Mouse (Mus musculus) skeletal muscle tissue, postnatal 0 days (tissue): Measurements from ENCODE around the gene Dlg5. TPM values are rescaled to one million over a fixed set of nuclear protein-coding genes. Genes with fewer than 3 reads are reported as not detected.

Experiments
- microRNA-seq, 2 experiments: library from miRNA; unstranded; fragments of <30 nt; microRNA quantifications; one replicate each; pipeline ENCODE4; 2016
- polyA plus RNA-seq: library from polyadenylated mRNA; unstranded; fragments of >200 nt; fragmentation: Nextera tagmentation; extraction: Ambion mirVana; gene quantifications from 2 replicates; pipeline ENCODE4 v1.2.1, GENCODE M21; 2015

Gene Dlg5
- polyA plus RNA-seq = 3.5 and 4.1 TPM in 2 replicates

GRCm38 (mm10) chr14:24245177-24246081 is at the start of gene Dlg5:
Gene Dlg5, minus strand, starts transcription at chr14:24245920.

GRCm38 (mm10) chr14:24292914-24293313 is 47.2 kb upstream of the Dlg5 start, which contains the start of gene E330034G19Rik:
Gene E330034G19Rik, plus strand, starts transcription at chr14:24293214.

Small RNAs within 50 kb of the gene (microRNA-seq; reads per million reads assigned to microRNA genes)
- 0 reads per million in 2 experiments for gene Mir7210

Other genes starting within 250 kb of the Dlg5 start
- 7.5 and 8.2 TPM in 2 replicates for gene Kcnma1, start 231.4 kb downstream of the Dlg5 start, polyA plus RNA-seq
- gene E330034G19Rik, start 47.3 kb upstream of the Dlg5 start, polyA plus RNA-seq = not detected in 2 replicates
- gene Polr3a, start 241.1 kb upstream of the Dlg5 start, polyA plus RNA-seq = 6.0 and 7.0 TPM in 2 replicates
- 803 and 823 TPM in 2 replicates for gene Rps24, start 241.2 kb upstream of the Dlg5 start, polyA plus RNA-seq